Mouse (Mus musculus) c-Kit-negative CD71-positive TER-119-positive erythroid progenitor cells, embryonic 14.5 days (primary cell): ENCODE data around the gene Bach1.

Experiments used
- DNase-seq: peaks from one replicate; pipeline ENCODE4 v3.0.0-alpha.2; 2013; ENCODE audit warnings: low read depth, low spot score

Bach1 gene

GRCm38 (mm10) chr16:87737842-87738639 is 39.3 kb downstream of the Bach1 start:
- DNase-seq: no peak

- no peak for DNase-seq
Measured at GRCm38 (mm10) chr16:87741034-87741715, 42.4 kb downstream of the Bach1 start.

GRCm38 (mm10) chr16:87743661-87744060 is 44.9 kb downstream of the Bach1 start:
- DNase-seq: no peak

- no peak for DNase-seq
Measured at GRCm38 (mm10) chr16:87744338-87744737, 45.6 kb downstream of the Bach1 start.

- DNase-seq: no peak
Measured at GRCm38 (mm10) chr16:87745192-87745945, 46.6 kb downstream of the Bach1 start.

GRCm38 (mm10) chr16:87746728-87747127 is 48.0 kb downstream of the Bach1 start:
- DNase-seq: peak; percentile 65

- no peak for DNase-seq
Measured at GRCm38 (mm10) chr16:87751243-87751642, 52.5 kb downstream of the Bach1 start.

GRCm38 (mm10) chr16:87752482-87752881 is 53.7 kb downstream of the Bach1 start:
- no peak for DNase-seq

- peak; percentile 51 for DNase-seq
Measured at GRCm38 (mm10) chr16:87754858-87755257, 56.1 kb downstream of the Bach1 start.

GRCm38 (mm10) chr16:87755915-87756314 is 57.2 kb downstream of the Bach1 start:
- no peak for DNase-seq

GRCm38 (mm10) chr16:87758016-87758415 is 59.3 kb downstream of the Bach1 start:
- no peak for DNase-seq

- DNase-seq: no peak
Measured at GRCm38 (mm10) chr16:87764668-87765109, 65.9 kb downstream of the Bach1 start.

- DNase-seq: no peak
Measured at GRCm38 (mm10) chr16:87765984-87766383, 67.2 kb downstream of the Bach1 start.

- DNase-seq: no peak
Measured at GRCm38 (mm10) chr16:87770576-87770975, 71.8 kb downstream of the Bach1 start.

GRCm38 (mm10) chr16:87771926-87772325 is 73.2 kb downstream of the Bach1 start:
- DNase-seq: no peak

- DNase-seq: no peak
Measured at GRCm38 (mm10) chr16:87774398-87774797, 75.7 kb downstream of the Bach1 start.

GRCm38 (mm10) chr16:87777373-87777772 is 78.6 kb downstream of the Bach1 start:
- DNase-seq: no peak

GRCm38 (mm10) chr16:87781637-87782036 is 82.9 kb downstream of the Bach1 start:
- DNase-seq: no peak
